Mouse (Mus musculus) MEL (cell line): ENCODE data around the gene Taf1c. TPM values are rescaled to one million over a fixed set of nuclear protein-coding genes. Genes with fewer than 3 reads are reported as not detected.

Experiments
- DNase-seq: peaks from one replicate; pipeline ENCODE4 v3.0.0; 2011; ENCODE audit warnings: low read depth, low spot score
- H3K27ac ChIP-seq: 2 replicates; pipeline ENCODE4 v1.5.1; 2012; ENCODE audit warnings: low read depth, mild to moderate bottlenecking, control low read depth, low read length, moderate library complexity; ENCODE audit not compliant: control insufficient read depth
- H3K27me3 ChIP-seq, 2 experiments: fragments of 150-350 bp in 1 of 2; sonication (generic) in 1 of 2; 2 replicates each; pipeline ENCODE4 v1.6.1; 2012; ENCODE audit warnings: low read length in 2 of 2, mild to moderate bottlenecking in 2 of 2, improper control_type of control experiment in 1 of 2, moderate library complexity in 1 of 2; ENCODE audit not compliant: insufficient read depth in 2 of 2, control insufficient read depth in 1 of 2
- H3K36me3 ChIP-seq, 2 experiments: 2 replicates each; pipeline ENCODE4 v1.6.1; 2012 to 2014; ENCODE audit warnings: low read length in 2 of 2, improper control_type of control experiment in 1 of 2, inconsistent platforms in 1 of 2, mild to moderate bottlenecking in 1 of 2; ENCODE audit not compliant: insufficient read depth in 2 of 2, control insufficient read depth in 1 of 2
- H3K4me1 ChIP-seq, 2 experiments: fragments of 150-350 bp in 1 of 2; sonication (generic) in 1 of 2; 2 replicates each; pipeline ENCODE4 v1.6.1; 2012; ENCODE audit warnings: low read length in 2 of 2, improper control_type of control experiment in 1 of 2, mild to moderate bottlenecking in 1 of 2; ENCODE audit not compliant: insufficient read depth in 2 of 2, control insufficient read depth in 1 of 2
- H3K4me3 ChIP-seq, 2 experiments: fragments of 150-350 bp in 1 of 2; sonication (generic) in 1 of 2; 2 replicates each; pipeline ENCODE4 v1.5.1; 2012; ENCODE audit warnings: low read depth in 2 of 2, low read length in 2 of 2, mild to moderate bottlenecking in 2 of 2, moderate library complexity in 2 of 2, control low read depth in 1 of 2, improper control_type of control experiment in 1 of 2; ENCODE audit not compliant: control insufficient read depth in 1 of 2, insufficient read depth in 1 of 2
- H3K79me2 ChIP-seq: 2 replicates; pipeline ENCODE4 v1.6.1; 2012; ENCODE audit warnings: mild to moderate bottlenecking, low read length, moderate library complexity; ENCODE audit not compliant: control insufficient read depth, poor library complexity, insufficient read depth
- H3K9ac ChIP-seq: 2 replicates; pipeline ENCODE4 v1.6.1; 2012; ENCODE audit warnings: low read depth, mild to moderate bottlenecking, control low read depth, low read length, moderate library complexity; ENCODE audit not compliant: control insufficient read depth, poor library complexity, severe bottlenecking
- H3K9me3 ChIP-seq: fragments of 150-350 bp; sonication (generic); replicated peaks from 2 replicates; pipeline ENCODE4 v1.6.1; 2012; ENCODE audit warnings: mild to moderate bottlenecking, low read length, improper control_type of control experiment, moderate library complexity; ENCODE audit not compliant: insufficient read depth
- BHLHE40 ChIP-seq: IDR thresholded peaks from 2 replicates; pipeline ENCODE4 v1.6.1; 2012; ENCODE audit warnings: low read depth, mild to moderate bottlenecking, inconsistent platforms, low read length, improper control_type of control experiment, borderline replicate concordance
- CHD1 ChIP-seq: IDR thresholded peaks from 2 replicates; pipeline ENCODE4 v1.6.1; 2012; ENCODE audit warnings: low read depth, mild to moderate bottlenecking, inconsistent platforms, low read length, improper control_type of control experiment
- CHD2 ChIP-seq: IDR thresholded peaks from 2 replicates; pipeline ENCODE4 v1.6.1; 2011; ENCODE audit warnings: low read length, improper control_type of control experiment
- CTCF ChIP-seq, 3 experiments: IDR thresholded peaks in 2 of 3; conservative IDR thresholded peaks in 1 of 3; 2 replicates each; pipeline ENCODE4 v1.5.1; 2011 to 2012; ENCODE audit warnings: low read length in 3 of 3, low read depth in 2 of 3, mild to moderate bottlenecking in 2 of 3, improper control_type of control experiment in 1 of 3, inconsistent platforms in 1 of 3, mixed read lengths in 1 of 3, moderate library complexity in 1 of 3; ENCODE audit not compliant: control insufficient read depth in 1 of 3, insufficient read depth in 1 of 3, poor library complexity in 1 of 3, severe bottlenecking in 1 of 3
- EP300 ChIP-seq, 2 experiments: IDR thresholded peaks; 2 replicates each; pipeline ENCODE4 v1.6.1; 2011; ENCODE audit warnings: improper control_type of control experiment in 2 of 2, low read length in 2 of 2, low read depth in 1 of 2, mild to moderate bottlenecking in 1 of 2
- ETS1 ChIP-seq: IDR thresholded peaks from 2 replicates; pipeline ENCODE4 v1.6.1; 2012; ENCODE audit warnings: low read depth, mild to moderate bottlenecking, inconsistent platforms, low read length, improper control_type of control experiment, moderate library complexity
- GABPA ChIP-seq: IDR thresholded peaks from 2 replicates; pipeline ENCODE4 v1.6.1; 2012; ENCODE audit warnings: low read depth, mild to moderate bottlenecking, inconsistent platforms, low read length, improper control_type of control experiment, moderate library complexity
- JUND ChIP-seq: IDR thresholded peaks from 2 replicates; pipeline ENCODE4 v1.6.1; 2011; ENCODE audit warnings: low read depth, mild to moderate bottlenecking, improper control_type of control experiment, low read length
- KAT2A ChIP-seq: conservative IDR thresholded peaks from 2 replicates; pipeline ENCODE4 v1.6.1; 2012; ENCODE audit warnings: low read depth, low read length, improper control_type of control experiment, inconsistent platforms
- MAX ChIP-seq: IDR thresholded peaks from 2 replicates; pipeline ENCODE4 v1.6.1; 2011; ENCODE audit warnings: low read length, improper control_type of control experiment
- MAZ ChIP-seq: IDR thresholded peaks from 2 replicates; pipeline ENCODE4 v1.6.1; 2012; ENCODE audit warnings: low read depth, mild to moderate bottlenecking, inconsistent platforms, low read length, improper control_type of control experiment
- MXI1 ChIP-seq: IDR thresholded peaks from 2 replicates; pipeline ENCODE4 v1.6.1; 2011; ENCODE audit warnings: mild to moderate bottlenecking, low read depth, low read length, improper control_type of control experiment
- NELFE ChIP-seq: IDR thresholded peaks from 2 replicates; pipeline ENCODE4 v1.6.1; 2011; ENCODE audit warnings: low read depth, low read length, improper control_type of control experiment
- NRF1 ChIP-seq: IDR thresholded peaks from 2 replicates; pipeline ENCODE4 v1.6.1; 2014; ENCODE audit warnings: low read depth, mild to moderate bottlenecking, inconsistent platforms, low read length, improper control_type of control experiment, moderate library complexity; ENCODE audit not compliant: poor library complexity, insufficient read depth, severe bottlenecking
- POLR2A ChIP-seq, 2 experiments: IDR thresholded peaks; 2 replicates each; pipeline ENCODE4 v1.6.1; 2011 to 2012; ENCODE audit warnings: low read length in 2 of 2, mild to moderate bottlenecking in 2 of 2, control low read depth in 1 of 2, improper control_type of control experiment in 1 of 2, low read depth in 1 of 2, moderate library complexity in 1 of 2; ENCODE audit not compliant: control insufficient read depth in 1 of 2, insufficient read depth in 1 of 2, poor library complexity in 1 of 2
- RAD21 ChIP-seq: IDR thresholded peaks from 2 replicates; pipeline ENCODE4 v1.6.1; 2011; ENCODE audit warnings: mild to moderate bottlenecking, low read depth, low read length, improper control_type of control experiment
- SIN3A ChIP-seq: IDR thresholded peaks from 2 replicates; pipeline ENCODE4 v1.6.1; 2012; ENCODE audit warnings: low read length, improper control_type of control experiment, inconsistent platforms
- SMC3 ChIP-seq: IDR thresholded peaks from 2 replicates; pipeline ENCODE4 v1.6.1; 2011; ENCODE audit warnings: low read depth, low read length, improper control_type of control experiment
- UBTF ChIP-seq: IDR thresholded peaks from 2 replicates; pipeline ENCODE4 v1.6.1; 2012; ENCODE audit warnings: low read depth, mild to moderate bottlenecking, inconsistent platforms, low read length, improper control_type of control experiment, moderate library complexity, borderline replicate concordance; ENCODE audit not compliant: insufficient read depth
- USF2 ChIP-seq, 2 experiments: IDR thresholded peaks; 2 replicates each; pipeline ENCODE4 v1.6.1; 2011 to 2012; ENCODE audit warnings: improper control_type of control experiment in 2 of 2, low read length in 2 of 2, borderline replicate concordance in 1 of 2, inconsistent platforms in 1 of 2, low read depth in 1 of 2, mild to moderate bottlenecking in 1 of 2; ENCODE audit not compliant: insufficient read depth in 1 of 2
- ZC3H11A ChIP-seq: IDR thresholded peaks from 2 replicates; pipeline ENCODE4 v1.6.1; 2012; ENCODE audit warnings: low read depth, mild to moderate bottlenecking, inconsistent platforms, low read length, improper control_type of control experiment
- ZNF384 ChIP-seq: IDR thresholded peaks from 2 replicates; pipeline ENCODE4 v1.6.1; 2012; ENCODE audit warnings: low read depth, mild to moderate bottlenecking, inconsistent platforms, low read length, improper control_type of control experiment
- polyA plus RNA-seq, 2 experiments: library from polyadenylated mRNA; stranded (reverse) in 1 of 2; unstranded in 1 of 2; fragments of >175 nt in 1 of 2; fragments of >200 nt in 1 of 2; gene quantifications; 2 replicates each; pipeline versions ENCODE4 v1.2.1 to v1.2.4; 2012; ENCODE audit warnings: low replicate concordance in 2 of 2, low read depth in 1 of 2; ENCODE audit not compliant: insufficient read length in 2 of 2, insufficient read depth in 1 of 2, missing spikeins in 1 of 2
- total RNA-seq: library from RNA; depleted of rRNA; stranded (reverse); fragments of 300-350 nt; gene quantifications from 2 replicates; pipeline ENCODE4 v1.2.3, GENCODE M21; 2012

Taf1c gene
- total and polyA plus RNA-seq, 3 experiments: 28.8 to 32.0 TPM; not detected in 1

- TF ChIP-seq MAX: no peak
- TF ChIP-seq RAD21: no peak
- TF ChIP-seq BHLHE40: no peak
- TF ChIP-seq UBTF: 0 out of 2 replicates have a peak, but pooled peaks have one; percentile 19
- TF ChIP-seq, all 39 proteins: peak for 4
Observed at GRCm38 (mm10) chr8:119557821-119558602, 47.0 kb downstream of the Taf1c start (continued).

- Histone ChIP-seq H3K9me3 (no peaks in the 10 kb centered on the region), H3K27ac (no peak overlapping the region), H3K79me2 (peaks cover 56% of the 10 kb centered on the region), H3K4me1 (peaks cover 2 to 13% of the 10 kb centered on the region in 2 experiments; a peak in 3 of 4 replicates), H3K27me3 (no peaks in the 10 kb centered on the region), H3K36me3 (peaks cover 0 to 11% of the 10 kb centered on the region in 2 experiments; a peak in 3 of 4 replicates), H3K9ac (peak overlapping the region; percentile 91), H3K4me3 (peak overlapping the region; percentile 66 to 67)
- TF ChIP-seq GABPA: no peak
- peak; percentile 82 for TF ChIP-seq ZNF384
- TF ChIP-seq EP300 (IDR thresholded peaks at IDR 0.05; ENCODE audit: low read depth in 1 of 2, low read length in 2 of 2): no peak
- TF ChIP-seq SIN3A: no peak
- TF ChIP-seq MAX: no peak
- no peak for TF ChIP-seq KAT2A
- no peak for TF ChIP-seq CTCF (IDR thresholded peaks at IDR 0.05 in 2 of 3, conservative IDR thresholded peaks at IDR 0.05 in 1 of 3; ENCODE audit: control insufficient read depth in 1 of 3, insufficient read depth in 1 of 3, low read depth in 2 of 3, low read length in 3 of 3, poor library complexity in 1 of 3, severe bottlenecking in 1 of 3)
- no peak for TF ChIP-seq NELFE
- DNase-seq: peak; percentile 28
Observed at GRCm38 (mm10) chr8:119557132-119557531, 47.9 kb downstream of the Taf1c start.

- peaks cover 65% of the 10 kb centered on the region for H3K79me2 ChIP-seq
- peaks cover 2 to 13% of the 10 kb centered on the region in 2 experiments; a peak in 3 of 4 replicates for H3K4me1 ChIP-seq
- no peak overlapping the region for H3K27ac ChIP-seq
- H3K9me3 ChIP-seq: no peaks in the 10 kb centered on the region
- H3K27me3 ChIP-seq: no peaks in the 10 kb centered on the region
- TF ChIP-seq ETS1 (no peak), POLR2A (IDR thresholded peaks at IDR 0.05; ENCODE audit: control insufficient read depth in 1 of 2, insufficient read depth in 1 of 2, low read depth in 1 of 2, low read length in 2 of 2, poor library complexity in 1 of 2) (no peak), NELFE (no peak), SMC3 (no peak), ZC3H11A (no peak), MXI1 (no peak), JUND (no peak), NRF1 (no peak), CHD1 (no peak), MAZ (no peak), GABPA (no peak), USF2 (IDR thresholded peaks at IDR 0.05; ENCODE audit: borderline replicate concordance in 1 of 2, insufficient read depth in 1 of 2, low read depth in 1 of 2, low read length in 2 of 2) (no peak), CHD2 (no peak)
- H3K4me3 ChIP-seq: no peak overlapping the region
- peaks cover 0 to 11% of the 10 kb centered on the region in 2 experiments; a peak in 3 of 4 replicates for H3K36me3 ChIP-seq
- DNase-seq: no peak
- H3K9ac ChIP-seq: no peak overlapping the region
Observed at GRCm38 (mm10) chr8:119555861-119556260, 49.2 kb downstream of the Taf1c start.
